ENCODE assay signal across 25 mouse cellular contexts in the genomic region with DNA sequence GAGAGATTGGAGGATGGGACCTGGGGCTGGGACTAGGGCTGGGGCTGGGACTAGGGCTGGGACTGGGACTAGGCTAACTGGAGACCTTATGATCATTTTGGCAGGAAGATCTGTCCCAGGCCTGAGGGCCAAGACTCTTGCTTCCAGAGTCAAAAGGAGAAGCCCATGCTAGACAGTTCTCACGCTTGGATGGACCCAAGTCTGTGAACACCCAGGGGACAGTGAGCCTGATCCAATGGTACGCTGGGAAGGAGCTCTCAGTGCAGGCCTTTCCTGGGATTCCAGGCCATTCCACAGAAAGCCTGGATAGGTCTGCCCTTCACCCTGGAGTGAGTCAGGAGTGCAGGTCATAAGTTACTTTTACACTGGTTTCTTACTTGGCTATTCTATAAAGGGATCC. TPM values are rescaled to one million over a fixed set of nuclear protein-coding genes. Genes with fewer than 3 reads are reported as not detected.
DNase-seq lines count a peak whose midpoint lies in the region; ATAC-seq and TF ChIP-seq lines count a peak whose summit lies in the region.
"Had no signal": no experiment of that assay in that cellular context is flagged by ENCODE, and none has a peak within 500 bp of the region (broad histone marks: within the 10 kb centered on the region; RNA-seq: fewer than 3 reads in every experiment).

No protein-coding gene starts in this region.

- no peak overlapping the region for H3K9ac ChIP-seq in kidney, postnatal 0 days (ENCODE audit: low read depth, low read length)
- H3K9ac ChIP-seq: embryonic facial prominence, embryonic 13.5 days; hindbrain, embryonic 12.5 days had no signal

- no peaks in the 10 kb centered on the region for H3K9me3 ChIP-seq in heart, embryonic 10.5 days
- no peaks in the 10 kb centered on the region for H3K9me3 ChIP-seq in kidney, postnatal 0 days (replicated peaks; ENCODE audit: low read length)
- H3K9me3 ChIP-seq: embryonic facial prominence, embryonic 13.5 days; G1E; hindbrain, embryonic 12.5 days had no signal

- H3K4me3 ChIP-seq in heart, embryonic 10.5 days: no peak overlapping the region
- no peak overlapping the region for H3K4me3 ChIP-seq in kidney, postnatal 0 days (replicated peaks; ENCODE audit: low read depth, low read length)
- H3K4me3 ChIP-seq: embryonic facial prominence, embryonic 13.5 days; heart, adult 2 months; hindbrain, embryonic 12.5 days had no signal

- no peak overlapping the region for H3K27ac ChIP-seq in heart, embryonic 10.5 days
- peak overlapping the region; percentile 31; the same call in 1 of the 2 replicates for H3K27ac ChIP-seq in kidney, postnatal 0 days
- H3K27ac ChIP-seq: embryonic facial prominence, embryonic 13.5 days; heart, adult 2 months; hindbrain, embryonic 12.5 days; hindbrain, postnatal 0 days had no signal

- no peak for TF ChIP-seq CTCF in kidney, postnatal 0 days (IDR thresholded peaks at IDR 0.05; ENCODE audit: low read depth)

- no peaks in the 10 kb centered on the region for H3K27me3 ChIP-seq in heart, embryonic 10.5 days (ENCODE audit: insufficient read depth, poor library complexity, severe bottlenecking)
- no peaks in the 10 kb centered on the region for H3K27me3 ChIP-seq in kidney, postnatal 0 days (ENCODE audit: insufficient read depth, low read length)
- H3K27me3 ChIP-seq: embryonic facial prominence, embryonic 13.5 days; hindbrain, embryonic 12.5 days had no signal

- DNase-seq in adrenal gland, adult 2 months: peak; percentile 38
- DNase-seq in adrenal gland, postnatal 4 days (ENCODE audit: low spot score in 2 of 2): no peak
- DNase-seq in gastrocnemius, postnatal 25 days: peak; percentile 45
- no peak for DNase-seq in gastrocnemius, postnatal 36 days
- peak; percentile 63 for DNase-seq in heart, embryonic 10.5 days (ENCODE audit: low spot score)
- no peak for DNase-seq in heart, postnatal 4 days
- DNase-seq in kidney, postnatal 0 days (ENCODE audit: low spot score): no peak
- DNase-seq in kidney, adult 18-20 months: no peak
- DNase-seq: adrenal gland, postnatal 14 days; B cell, adult 2 months; cerebellum, adult 18-20 months; cerebellum, adult 9-11 months; cerebellum, postnatal 36 days; gastrocnemius, postnatal 10 days; heart, postnatal 36 days had no signal

- H3K36me3 ChIP-seq in heart, embryonic 10.5 days: peaks cover 14% of the 10 kb centered on the region
- 0 out of 2 replicates have a peak, but pooled peaks cover 6% of the 10 kb centered on the region for H3K36me3 ChIP-seq in kidney, postnatal 0 days (ENCODE audit: insufficient read depth, low read length)
- H3K36me3 ChIP-seq: G1E had no signal

- 73% methylated on average over 2 of the region's 2 CpGs for WGBS in heart, embryonic 10.5 days
- WGBS in kidney, postnatal 0 days: 77% methylated on average over 2 of the region's 2 CpGs

- no peak overlapping the region for H3K4me2 ChIP-seq in kidney, postnatal 0 days (ENCODE audit: low read length)
- H3K4me2 ChIP-seq: embryonic facial prominence, embryonic 13.5 days; hindbrain, embryonic 12.5 days had no signal

- intact Hi-C loops in gastrocnemius, postnatal 36 days (cut with DNase I): no loop called here

- H3K4me1 ChIP-seq in heart, embryonic 10.5 days: no peaks in the 10 kb centered on the region
- no peaks in the 10 kb centered on the region for H3K4me1 ChIP-seq in kidney, postnatal 0 days (replicated peaks; ENCODE audit: insufficient read depth, low read length)
- H3K4me1 ChIP-seq: embryonic facial prominence, embryonic 13.5 days; hindbrain, embryonic 12.5 days had no signal

- peak; percentile 8; the same call in 1 of the 2 replicates for ATAC-seq in kidney, postnatal 0 days (replicated peaks; ENCODE audit: low FRiP score, low read depth)
- ATAC-seq: CD4-positive, CD25-positive, alpha-beta regulatory T cell, adult 4 months; forebrain, embryonic 14.5 days; hindbrain, postnatal 0 days had no signal

RNA-seq across cellular contexts. Expression of a gene that starts 11.1 kb away (rescaled TPM):
- total RNA-seq in adrenal gland, adult 2 months (2021): 10 to 100 TPM in 1 of 2 experiments, 1 to 10 TPM in 1; 7.5 to 15.5 TPM
- polyA plus RNA-seq in adrenal gland, adult 2 months (2012; rRNA removed): 10.6 and 13.0 TPM in 2 replicates
- total RNA-seq in adrenal gland, postnatal 4 days (2021): 10 to 100 TPM; 15.0 to 16.0 TPM
- total RNA-seq in gastrocnemius, postnatal 25 days (2021): 1 to 10 TPM; 1.2 to 1.8 TPM
- 1 to 10 TPM; 2.1 to 2.6 TPM for total RNA-seq in gastrocnemius, postnatal 36 days (2021)
- 18.8 and 22.0 TPM in 2 replicates for polyA plus RNA-seq in heart, embryonic 10.5 days (2016; fragmentation: Nextera tagmentation; extraction: Ambion mirVana)
- 10 to 100 TPM in 1 of 2 experiments, 1 to 10 TPM in 1; 8.8 to 10.6 TPM for total RNA-seq in heart, postnatal 4 days (2021)
- 22.2 and 24.6 TPM in 2 replicates for polyA plus RNA-seq in kidney, postnatal 0 days (2015; fragmentation: Nextera tagmentation; extraction: Ambion mirVana)

RNA-seq across cellular contexts. Expression of a gene that starts 15.2 kb away (rescaled TPM):
- total RNA-seq in adrenal gland, adult 2 months (2021): 10 to 100 TPM; 62.3 to 69.9 TPM
- 43.7 and 44.5 TPM in 2 replicates for polyA plus RNA-seq in adrenal gland, adult 2 months (2012; rRNA removed)
- 10 to 100 TPM; 37.5 to 42.3 TPM for total RNA-seq in adrenal gland, postnatal 4 days (2021)
- total RNA-seq in gastrocnemius, postnatal 25 days (2021): 10 to 100 TPM; 10.4 to 12.2 TPM
- 10 to 100 TPM; 11.0 to 14.1 TPM for total RNA-seq in gastrocnemius, postnatal 36 days (2021)
- 18.9 and 23.1 TPM in 2 replicates for polyA plus RNA-seq in heart, embryonic 10.5 days (2016; fragmentation: Nextera tagmentation; extraction: Ambion mirVana)
- total RNA-seq in heart, postnatal 4 days (2021): 10 to 100 TPM; 16.7 to 19.5 TPM
- 31.9 and 33.2 TPM in 2 replicates for polyA plus RNA-seq in kidney, postnatal 0 days (2015; fragmentation: Nextera tagmentation; extraction: Ambion mirVana)

RNA-seq across cellular contexts. Expression of a gene that starts 23.0 kb away (rescaled TPM):
- total RNA-seq in adrenal gland, adult 2 months (2021): under 1 TPM; 0.55 to 0.75 TPM
- polyA plus RNA-seq in adrenal gland, adult 2 months (2012; rRNA removed): 0.09 and 0.12 TPM in 2 replicates
- total RNA-seq in adrenal gland, postnatal 4 days (2021): 1 to 10 TPM; 1.5 to 1.6 TPM
- under 1 TPM; 0.20 to 0.32 TPM for total RNA-seq in gastrocnemius, postnatal 25 days (2021)
- under 1 TPM; 0.30 to 0.38 TPM for total RNA-seq in gastrocnemius, postnatal 36 days (2021)
- polyA plus RNA-seq in heart, embryonic 10.5 days (2016; fragmentation: Nextera tagmentation; extraction: Ambion mirVana): 0.15 TPM in 1 of 2 replicates, not detected in the other
- total RNA-seq in heart, postnatal 4 days (2021): under 1 TPM; 0.26 to 0.50 TPM
- 0.34 and 0.38 TPM in 2 replicates for polyA plus RNA-seq in kidney, postnatal 0 days (2015; fragmentation: Nextera tagmentation; extraction: Ambion mirVana)
- total RNA-seq: G1E; heart, postnatal 36 days had no signal
- polyA plus RNA-seq: CD4-positive, CD25-positive, alpha-beta regulatory T cell, adult 4 months; embryonic facial prominence, embryonic 13.5 days; forebrain, embryonic 14.5 days; G1E; heart, embryonic 16.5 days; hindbrain, embryonic 12.5 days; hindbrain, postnatal 0 days; intestine, embryonic 14.5 days had no signal

RNA-seq across cellular contexts. Expression of a gene that starts 29.6 kb away (rescaled TPM):
- total RNA-seq in adrenal gland, adult 2 months (2021): 1 to 10 TPM; 3.7 to 8.0 TPM
- polyA plus RNA-seq in adrenal gland, adult 2 months (2012; rRNA removed): 1.5 and 1.6 TPM in 2 replicates
- total RNA-seq in adrenal gland, postnatal 4 days (2021): 10 to 100 TPM; 21.5 to 22.6 TPM
- total RNA-seq in gastrocnemius, postnatal 25 days (2021): 1 to 10 TPM; 2.1 to 2.3 TPM
- total RNA-seq in gastrocnemius, postnatal 36 days (2021): 1 to 10 TPM; 2.9 to 3.7 TPM
- 0.85 and 1.6 TPM in 2 replicates for polyA plus RNA-seq in heart, embryonic 10.5 days (2016; fragmentation: Nextera tagmentation; extraction: Ambion mirVana)
- 1 to 10 TPM; 2.5 to 2.8 TPM for total RNA-seq in heart, postnatal 4 days (2021)
- polyA plus RNA-seq in kidney, postnatal 0 days (2015; fragmentation: Nextera tagmentation; extraction: Ambion mirVana): 97.6 and 110 TPM in 2 replicates
- total RNA-seq: G1E had no signal
- polyA plus RNA-seq: CD4-positive, CD25-positive, alpha-beta regulatory T cell, adult 4 months; G1E had no signal

RNA-seq across cellular contexts. Expression of a gene that starts 39.3 kb away (rescaled TPM):
- total RNA-seq in adrenal gland, adult 2 months (2021): under 1 TPM; 0.35 to 0.61 TPM
- 0.16 and 0.27 TPM in 2 replicates for polyA plus RNA-seq in adrenal gland, adult 2 months (2012; rRNA removed)
- 1 to 10 TPM in 1 of 2 experiments, under 1 TPM in 1; 0.36 to 2.8 TPM for total RNA-seq in adrenal gland, postnatal 4 days (2021)
- total RNA-seq in gastrocnemius, postnatal 25 days (2021): 1,000 to 10,000 TPM in 1 of 2 experiments, 100 to 1,000 TPM in 1; 167 to 1,046 TPM
- total RNA-seq in gastrocnemius, postnatal 36 days (2021): 100 to 1,000 TPM; 121 to 331 TPM
- polyA plus RNA-seq in heart, embryonic 10.5 days (2016; fragmentation: Nextera tagmentation; extraction: Ambion mirVana): not detected in 2 replicates
- under 1 TPM in 1 of 2 experiments, not detected in 1; 0.25 TPM for total RNA-seq in heart, postnatal 4 days (2021)
- polyA plus RNA-seq in kidney, postnatal 0 days (2015; fragmentation: Nextera tagmentation; extraction: Ambion mirVana): 0.11 and 0.13 TPM in 2 replicates
- total RNA-seq: G1E had no signal
- polyA plus RNA-seq: CD4-positive, CD25-positive, alpha-beta regulatory T cell, adult 4 months; G1E; heart, adult 2 months; heart, embryonic 16.5 days; hindbrain, embryonic 12.5 days; kidney, embryonic 14.5 days had no signal

Comparison
In these comparisons a context has a peak if more than half of its experiments do, and no peak if none do; other contexts are left out.
1. DNase-seq: peak in adrenal gland, adult 2 months (single experiment), gastrocnemius, postnatal 25 days (single experiment) and heart, embryonic 10.5 days (single experiment); none in adrenal gland, postnatal 4 days (0 of 2), gastrocnemius, postnatal 36 days (0 of 2), heart, postnatal 4 days (single experiment), kidney, postnatal 0 days (single experiment) and kidney, adult 18-20 months (single experiment).